Comparison of ENCODE assay signal across 9 mouse cellular contexts in the genomic region with DNA sequence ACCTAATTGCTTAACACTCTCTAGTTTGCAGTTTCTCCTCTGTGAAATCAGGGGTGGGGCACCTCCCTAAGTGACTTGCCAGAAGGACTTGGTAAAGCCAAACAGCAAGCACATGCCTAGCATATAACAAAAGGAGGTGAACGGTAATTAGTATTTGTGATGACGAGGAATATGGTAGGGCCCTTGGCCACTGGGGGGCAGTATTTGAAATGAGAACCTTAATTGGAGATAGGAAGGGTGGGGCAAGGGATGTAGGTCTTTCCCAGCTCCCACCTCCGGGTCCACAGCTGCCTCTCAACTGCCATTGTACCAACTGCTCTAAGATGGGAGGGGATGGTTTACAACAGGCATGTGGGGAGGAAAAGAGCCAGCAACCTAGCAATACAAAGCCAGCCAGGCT. TPM values are rescaled to one million over a fixed set of nuclear protein-coding genes. Genes with fewer than 3 reads are reported as not detected.
A peak's percentile ranks its signal among the peaks of the same experiment; 100 is the strongest.
DNase-seq lines count a peak whose midpoint lies in the region; ATAC-seq and TF ChIP-seq lines count a peak whose summit lies in the region.
"Had no signal": no experiment of that assay in that cellular context is flagged by ENCODE, and none has a peak within 500 bp of the region (broad histone marks: within the 10 kb centered on the region; RNA-seq: fewer than 3 reads in every experiment).

No protein-coding gene starts in this region.

- no peak overlapping the region for H3K9ac ChIP-seq in hindbrain, embryonic 13.5 days

- TF ChIP-seq POLR2A in olfactory bulb, adult 2 months (IDR thresholded peaks at IDR 0.05; ENCODE audit: insufficient read depth, low read depth, low read length) = no peak

- ATAC-seq in hematopoietic stem cell, adult 5-6 weeks (replicated peaks in 1 of 2; ENCODE audit: insufficient read depth in 1 of 2, low FRiP score in 2 of 2, low TSS enrichment in 1 of 2, low read depth in 1 of 2, poor library complexity in 2 of 2, severe bottlenecking in 2 of 2) = peak; percentile 17 to 51; a peak in 2 of 4 replicates
- ATAC-seq in hindbrain, embryonic 13.5 days (ENCODE audit: low FRiP score) = no peak

- peak; percentile 61 for DNase-seq in testis, postnatal 10 days (ENCODE audit: low spot score)
- no peak for DNase-seq in testis, postnatal 14 days (ENCODE audit: low spot score)
- DNase-seq in adrenal gland, postnatal 10 days = peak; percentile 69
- peak; percentile 67 for DNase-seq in embryo, embryonic 11 days
- peak; percentile 58 for DNase-seq in left cerebral cortex, postnatal 4 days

- H3K4me2 ChIP-seq in hindbrain, embryonic 13.5 days = no peak overlapping the region

- H3K4me3 ChIP-seq in olfactory bulb, adult 2 months (ENCODE audit: insufficient read depth, low read depth, low read length) = no peak overlapping the region
- no peak overlapping the region for H3K4me3 ChIP-seq in hindbrain, embryonic 13.5 days

- H3K27me3 ChIP-seq in hindbrain, embryonic 13.5 days = no peaks in the 10 kb centered on the region

- no peak overlapping the region for H3K27ac ChIP-seq in olfactory bulb, adult 2 months (ENCODE audit: insufficient read depth, low read depth, low read length)
- H3K27ac ChIP-seq in hindbrain, embryonic 13.5 days = no peak overlapping the region

- no peaks in the 10 kb centered on the region for H3K36me3 ChIP-seq in hindbrain, embryonic 13.5 days

- TF ChIP-seq CTCF in olfactory bulb, adult 2 months (IDR thresholded peaks at IDR 0.05; ENCODE audit: insufficient read depth, low read depth, low read length) = peak; percentile 30; the same call in 1 of the 2 replicates

- no peaks in the 10 kb centered on the region for H3K9me3 ChIP-seq in hindbrain, embryonic 13.5 days

- no peaks in the 10 kb centered on the region for H3K4me1 ChIP-seq in olfactory bulb, adult 2 months (ENCODE audit: control insufficient read depth, insufficient read depth, low read length)
- no peaks in the 10 kb centered on the region for H3K4me1 ChIP-seq in hindbrain, embryonic 13.5 days (replicated peaks)

- intact Hi-C loops in left cerebral cortex, postnatal 4 days (cut with DNase I) = no loop called here

- 10% methylated on average over 3 of the region's 3 CpGs for WGBS in olfactory bulb, adult 2 months
- WGBS in hindbrain, embryonic 13.5 days = 39% methylated on average over 3 of the region's 3 CpGs

RNA-seq across cellular contexts. Expression of a gene that starts 2.5 kb away (rescaled TPM):
- 10 to 100 TPM in 1 of 2 experiments, 1 to 10 TPM in 1; 9.6 to 15.7 TPM for total RNA-seq in adrenal gland, postnatal 10 days (2021)
- not detected in 2 replicates for total RNA-seq in hematopoietic stem cell, adult 5-6 weeks (2017)
- total RNA-seq in left cerebral cortex, postnatal 4 days (2021) = under 1 TPM in 1 of 2 experiments, not detected in 1; 0.14 TPM
- not detected in 2 replicates for polyA plus RNA-seq in olfactory bulb, adult 2 months (2012; ENCODE audit: insufficient read depth, insufficient read length, low replicate concordance, missing spikeins)
- 8.6 and 10.4 TPM in 2 replicates for polyA plus RNA-seq in hindbrain, embryonic 13.5 days (2015; fragmentation: Nextera tagmentation; extraction: Ambion mirVana)

RNA-seq across cellular contexts. Expression of a gene that starts 42.2 kb away (rescaled TPM):
- total RNA-seq in adrenal gland, postnatal 10 days (2021) = not detected
- not detected in 2 replicates for total RNA-seq in hematopoietic stem cell, adult 5-6 weeks (2017)
- not detected for total RNA-seq in left cerebral cortex, postnatal 4 days (2021)
- polyA plus RNA-seq in olfactory bulb, adult 2 months (2012; ENCODE audit: insufficient read depth, insufficient read length, low replicate concordance, missing spikeins) = not detected in 2 replicates
- polyA plus RNA-seq in hindbrain, embryonic 13.5 days (2015; fragmentation: Nextera tagmentation; extraction: Ambion mirVana) = not detected in 2 replicates
- polyA plus RNA-seq: neural tube, embryonic 14.5 days had no signal

Comparison
In these comparisons a context has a peak if more than half of its experiments do, and no peak if none do; other contexts are left out.
1. RNA of a gene that starts 2.5 kb away (total RNA-seq): 9.6 to 15.7 TPM in adrenal gland, postnatal 10 days; 0.14 TPM in left cerebral cortex, postnatal 4 days and not detected in hematopoietic stem cell, adult 5-6 weeks; every median in the first group is over 4 times any median in the second.